Mouse (Mus musculus): ENCODE results near the gene Igf2bp1. TPM values are rescaled to one million over a fixed set of nuclear protein-coding genes. Genes with fewer than 3 reads are reported as not detected.

Igf2bp1 gene
- polyA plus RNA-seq, 1 experiment from 2014 or later: 10.8 TPM

- no peak overlapping the region for H3K4me2 ChIP-seq (ENCODE audit: low read depth, low read length)
- H3K9ac ChIP-seq (ENCODE audit: low read depth, low read length): no peak overlapping the region
- no peak overlapping the region for H3K27ac ChIP-seq (ENCODE audit: low read length)
- 70% methylated on average over 1 of the region's 1 CpGs for WGBS (ENCODE audit: insufficient replicate concordance)
- peak; percentile 52; the same call in 1 of the 2 replicates for ATAC-seq (ENCODE audit: low read depth)
- H3K4me3 ChIP-seq (ENCODE audit: low read depth, low read length): no peak overlapping the region
- H3K9me3 ChIP-seq (replicated peaks; ENCODE audit: control insufficient read depth, low read length): no peaks in the 10 kb centered on the region
- peaks cover 6% of the 10 kb centered on the region for H3K4me1 ChIP-seq (ENCODE audit: control insufficient read depth, low read depth, low read length)
- no peaks in the 10 kb centered on the region for H3K27me3 ChIP-seq (ENCODE audit: control insufficient read depth, insufficient read depth, low read depth, low read length)
- no peaks in the 10 kb centered on the region for H3K36me3 ChIP-seq (ENCODE audit: control insufficient read depth, insufficient read depth)
Measured at GRCm38 (mm10) chr11:95982475-95982874, 23.3 kb downstream of the Igf2bp1 start.

DNA sequence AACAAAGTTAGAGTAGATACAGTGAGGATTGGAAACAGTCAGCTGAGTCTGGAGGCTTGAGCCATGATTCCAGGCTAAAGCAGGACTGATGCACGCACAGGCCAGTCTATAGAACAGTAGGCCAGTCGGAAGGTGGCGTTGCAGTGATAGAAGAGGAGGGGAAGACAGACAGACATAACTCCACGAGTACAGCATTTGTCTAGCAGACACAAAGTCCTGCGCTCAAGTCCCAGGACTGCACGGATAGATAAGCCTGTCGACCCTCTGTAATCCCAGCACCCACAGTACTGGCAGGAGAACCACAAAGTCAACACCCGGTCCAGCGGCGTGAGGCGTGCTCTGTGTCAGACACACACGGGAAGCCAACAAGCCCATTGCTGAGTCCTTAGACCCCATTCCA lies 23.9 kb downstream of the Igf2bp1 start:
- H3K27me3 ChIP-seq (ENCODE audit: control insufficient read depth, insufficient read depth, low read depth, low read length): no peaks in the 10 kb centered on the region
- no peaks in the 10 kb centered on the region for H3K9me3 ChIP-seq (replicated peaks; ENCODE audit: control insufficient read depth, low read length)
- ATAC-seq (ENCODE audit: low read depth): peak; percentile 45; the same call in 1 of the 2 replicates
- no peaks in the 10 kb centered on the region for H3K36me3 ChIP-seq (ENCODE audit: control insufficient read depth, insufficient read depth)
- WGBS (ENCODE audit: insufficient replicate concordance): 17% methylated on average over 12 of the region's 12 CpGs
- no peak overlapping the region for H3K4me3 ChIP-seq (ENCODE audit: low read depth, low read length)
- H3K27ac ChIP-seq (ENCODE audit: low read length): no peak overlapping the region
- no peak overlapping the region; the same call in 1 of the 2 replicates for H3K4me2 ChIP-seq (ENCODE audit: low read depth, low read length)
- peaks cover 6% of the 10 kb centered on the region for H3K4me1 ChIP-seq (ENCODE audit: control insufficient read depth, low read depth, low read length)
- H3K9ac ChIP-seq (ENCODE audit: low read depth, low read length): no peak overlapping the region

- H3K4me3 ChIP-seq (ENCODE audit: low read depth, low read length): no peak overlapping the region
- H3K36me3 ChIP-seq (ENCODE audit: control insufficient read depth, insufficient read depth): no peaks in the 10 kb centered on the region; the same call in 1 of the 2 replicates
- H3K4me2 ChIP-seq (ENCODE audit: low read depth, low read length): no peak overlapping the region
- H3K27ac ChIP-seq (ENCODE audit: low read length): no peak overlapping the region
- no peaks in the 10 kb centered on the region for H3K27me3 ChIP-seq (ENCODE audit: control insufficient read depth, insufficient read depth, low read depth, low read length)
- ATAC-seq (ENCODE audit: low read depth): peak; percentile 25; the same call in 1 of the 2 replicates
- H3K4me1 ChIP-seq (ENCODE audit: control insufficient read depth, low read depth, low read length): peaks cover 6% of the 10 kb centered on the region
- H3K9me3 ChIP-seq (replicated peaks; ENCODE audit: control insufficient read depth, low read length): no peaks in the 10 kb centered on the region
- 63% methylated on average over 8 of the region's 8 CpGs for WGBS (ENCODE audit: insufficient replicate concordance)
- no peak overlapping the region for H3K9ac ChIP-seq (ENCODE audit: low read depth, low read length)
Measured at GRCm38 (mm10) chr11:95980762-95981418, 24.9 kb downstream of the Igf2bp1 start.

DNA sequence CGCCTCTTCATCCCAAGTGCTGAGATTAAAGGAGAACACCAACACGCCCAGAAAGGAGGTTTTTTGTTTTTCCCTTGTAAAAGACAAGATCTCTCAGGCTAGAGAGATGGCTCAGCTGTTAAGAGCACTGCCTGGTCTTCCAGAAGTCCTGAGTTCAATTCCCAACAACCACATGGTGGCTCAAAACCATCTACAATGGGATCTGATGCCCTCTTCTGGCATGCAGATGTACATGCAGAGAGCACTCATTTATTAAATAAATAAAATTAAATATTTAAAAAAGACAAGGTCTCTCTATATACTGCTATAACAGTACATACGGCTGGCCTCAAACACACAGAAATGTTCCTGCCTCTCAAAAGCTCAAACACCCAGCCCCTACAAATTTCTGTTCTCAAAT lies 27.3 kb downstream of the Igf2bp1 start:
- Histone ChIP-seq H3K9me3 (replicated peaks; ENCODE audit: control insufficient read depth, low read length) (no peaks in the 10 kb centered on the region), H3K9ac (ENCODE audit: low read depth, low read length) (no peak overlapping the region), H3K4me1 (ENCODE audit: control insufficient read depth, low read depth, low read length) (peaks cover 6% of the 10 kb centered on the region), H3K4me3 (ENCODE audit: low read depth, low read length) (no peak overlapping the region), H3K27me3 (ENCODE audit: control insufficient read depth, insufficient read depth, low read depth, low read length) (no peaks in the 10 kb centered on the region), H3K27ac (ENCODE audit: low read length) (no peak overlapping the region), H3K4me2 (ENCODE audit: low read depth, low read length) (no peak overlapping the region), H3K36me3 (ENCODE audit: control insufficient read depth, insufficient read depth) (no peaks in the 10 kb centered on the region; the same call in 1 of the 2 replicates)
- ATAC-seq (ENCODE audit: low read depth): no peak
- 69% methylated on average over 3 of the region's 3 CpGs for WGBS (ENCODE audit: insufficient replicate concordance)

GRCm38 (mm10) chr11:95976290-95976689 lies 29.4 kb downstream of the Igf2bp1 start:
- Histone ChIP-seq H3K4me2 (ENCODE audit: low read depth, low read length) (no peak overlapping the region), H3K4me1 (ENCODE audit: control insufficient read depth, low read depth, low read length) (no peaks in the 10 kb centered on the region; the same call in 1 of the 2 replicates), H3K4me3 (ENCODE audit: low read depth, low read length) (no peak overlapping the region), H3K27me3 (ENCODE audit: control insufficient read depth, insufficient read depth, low read depth, low read length) (no peaks in the 10 kb centered on the region), H3K9ac (ENCODE audit: low read depth, low read length) (no peak overlapping the region), H3K9me3 (replicated peaks; ENCODE audit: control insufficient read depth, low read length) (no peaks in the 10 kb centered on the region), H3K27ac (ENCODE audit: low read length) (no peak overlapping the region), H3K36me3 (ENCODE audit: control insufficient read depth, insufficient read depth) (no peaks in the 10 kb centered on the region; the same call in 1 of the 2 replicates)
- WGBS (ENCODE audit: insufficient replicate concordance): 84% methylated on average over 2 of the region's 2 CpGs
- no peak for ATAC-seq (ENCODE audit: low read depth)

DNA sequence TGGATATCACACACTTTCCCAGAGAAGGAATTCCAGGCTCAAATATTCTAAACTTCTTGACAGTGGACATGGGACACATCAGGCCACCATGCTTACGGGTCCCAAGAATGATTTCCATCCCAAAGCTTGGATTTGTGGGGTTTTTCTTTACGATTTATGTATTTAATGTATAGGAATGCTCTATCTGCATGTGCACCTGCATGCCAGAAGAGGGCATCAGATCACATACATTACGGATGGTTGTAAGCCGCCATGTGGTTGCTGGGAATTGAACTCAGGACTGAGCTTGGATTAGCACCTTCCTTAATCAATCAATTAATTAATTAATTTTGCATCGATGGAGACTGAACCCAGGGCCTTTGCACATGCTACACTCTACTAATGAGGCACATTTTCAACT lies 30.0 kb downstream of the Igf2bp1 start:
- Histone ChIP-seq H3K4me2 (ENCODE audit: low read depth, low read length) (no peak overlapping the region), H3K9ac (ENCODE audit: low read depth, low read length) (no peak overlapping the region), H3K36me3 (ENCODE audit: control insufficient read depth, insufficient read depth) (no peaks in the 10 kb centered on the region; the same call in 1 of the 2 replicates), H3K27me3 (ENCODE audit: control insufficient read depth, insufficient read depth, low read depth, low read length) (no peaks in the 10 kb centered on the region), H3K27ac (ENCODE audit: low read length) (no peak overlapping the region), H3K4me3 (ENCODE audit: low read depth, low read length) (no peak overlapping the region), H3K9me3 (replicated peaks; ENCODE audit: control insufficient read depth, low read length) (no peaks in the 10 kb centered on the region), H3K4me1 (ENCODE audit: control insufficient read depth, low read depth, low read length) (no peaks in the 10 kb centered on the region)
- no peak for ATAC-seq (ENCODE audit: low read depth)
- 70% methylated on average over 5 of the region's 5 CpGs for WGBS (ENCODE audit: insufficient replicate concordance)

DNA sequence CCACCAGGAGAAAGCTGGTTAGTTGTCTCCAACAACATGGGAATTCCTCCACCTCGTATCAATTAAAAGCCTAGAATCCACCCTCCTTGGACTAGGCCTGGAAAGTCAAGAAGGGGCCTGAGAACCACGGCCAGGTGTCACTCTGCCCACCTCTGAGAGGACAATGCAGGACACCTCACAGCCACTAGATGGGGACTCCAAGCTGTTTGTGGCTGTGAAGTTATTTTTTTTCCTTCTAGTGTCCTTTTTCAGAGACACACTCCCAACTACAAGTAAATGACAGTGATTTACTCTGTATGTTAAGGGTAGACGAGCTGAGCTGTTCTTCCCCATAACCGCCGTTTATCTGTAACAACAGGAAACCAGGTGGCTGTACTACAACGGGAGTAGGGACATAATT lies 32.6 kb downstream of the Igf2bp1 start:
- H3K27me3 ChIP-seq (ENCODE audit: control insufficient read depth, insufficient read depth, low read depth, low read length): no peaks in the 10 kb centered on the region
- no peak overlapping the region for H3K9ac ChIP-seq (ENCODE audit: low read depth, low read length)
- no peak overlapping the region for H3K4me2 ChIP-seq (ENCODE audit: low read depth, low read length)
- H3K4me3 ChIP-seq (ENCODE audit: low read depth, low read length): no peak overlapping the region
- 63% methylated on average over 6 of the region's 6 CpGs for WGBS (ENCODE audit: insufficient replicate concordance)
- no peaks in the 10 kb centered on the region for H3K9me3 ChIP-seq (replicated peaks; ENCODE audit: control insufficient read depth, low read length)
- peaks cover 5% of the 10 kb centered on the region for H3K36me3 ChIP-seq (ENCODE audit: control insufficient read depth, insufficient read depth)
- no peak overlapping the region for H3K27ac ChIP-seq (ENCODE audit: low read length)
- no peak for ATAC-seq (ENCODE audit: low read depth)
- no peaks in the 10 kb centered on the region for H3K4me1 ChIP-seq (ENCODE audit: control insufficient read depth, low read depth, low read length)

DNA sequence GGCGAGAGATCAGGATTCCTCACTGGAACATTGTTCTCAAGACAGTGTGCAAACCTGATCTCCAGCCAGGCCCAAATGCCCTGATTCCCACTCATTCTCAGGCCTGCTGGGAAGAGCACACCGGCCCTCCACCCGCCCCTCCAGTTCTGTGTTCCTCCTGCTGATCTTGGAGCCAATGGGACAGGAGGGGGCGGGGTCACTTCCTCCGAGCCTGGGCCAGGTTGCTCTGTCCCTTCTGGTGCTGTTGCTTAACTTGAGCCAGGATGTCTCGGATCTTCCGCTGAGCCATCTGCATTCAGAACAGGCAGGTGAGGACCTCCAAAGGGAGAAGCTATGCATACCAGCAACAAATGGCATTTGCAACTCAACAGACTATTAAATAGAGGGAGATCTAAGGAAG lies 42.4 kb downstream of the Igf2bp1 start:
- Histone ChIP-seq H3K36me3 (ENCODE audit: control insufficient read depth, insufficient read depth) (no peaks in the 10 kb centered on the region; the same call in none of the 2 replicates), H3K4me2 (ENCODE audit: low read depth, low read length) (no peak overlapping the region), H3K27me3 (ENCODE audit: control insufficient read depth, insufficient read depth, low read depth, low read length) (no peaks in the 10 kb centered on the region), H3K4me3 (ENCODE audit: low read depth, low read length) (no peak overlapping the region), H3K27ac (ENCODE audit: low read length) (no peak overlapping the region), H3K9me3 (replicated peaks; ENCODE audit: control insufficient read depth, low read length) (no peaks in the 10 kb centered on the region), H3K4me1 (ENCODE audit: control insufficient read depth, low read depth, low read length) (no peaks in the 10 kb centered on the region), H3K9ac (ENCODE audit: low read depth, low read length) (no peak overlapping the region)
- ATAC-seq (ENCODE audit: low read depth): no peak
- 68% methylated on average over 7 of the region's 7 CpGs for whole genome bisulfite sequencing (ENCODE audit: insufficient replicate concordance)

- WGBS (ENCODE audit: insufficient replicate concordance): 58% methylated on average over 6 of the region's 6 CpGs
- Histone ChIP-seq H3K4me2 (ENCODE audit: low read depth, low read length) (no peak overlapping the region), H3K4me3 (ENCODE audit: low read depth, low read length) (no peak overlapping the region), H3K36me3 (ENCODE audit: control insufficient read depth, insufficient read depth) (no peaks in the 10 kb centered on the region), H3K4me1 (ENCODE audit: control insufficient read depth, low read depth, low read length) (no peaks in the 10 kb centered on the region), H3K9me3 (replicated peaks; ENCODE audit: control insufficient read depth, low read length) (no peaks in the 10 kb centered on the region), H3K27ac (ENCODE audit: low read length) (no peak overlapping the region), H3K9ac (ENCODE audit: low read depth, low read length) (no peak overlapping the region), H3K27me3 (ENCODE audit: control insufficient read depth, insufficient read depth, low read depth, low read length) (no peaks in the 10 kb centered on the region)
- no peak for ATAC-seq (ENCODE audit: low read depth)
Measured at GRCm38 (mm10) chr11:95959152-95959551, 46.6 kb downstream of the Igf2bp1 start.

Measured in liver, embryonic 16.5 days (tissue).